Mouse (Mus musculus) olfactory bulb, adult 2 months (tissue): Measurements from ENCODE around the gene Lrrc39. TPM values are rescaled to one million over a fixed set of nuclear protein-coding genes. Genes with fewer than 3 reads are reported as not detected.

Experiments used
- H3K27ac ChIP-seq: fragments of 200-500 bp; 2 replicates; pipeline ENCODE4 v1.5.1; 2012; ENCODE audit warnings: low read depth, low read length; ENCODE audit not compliant: insufficient read depth
- H3K4me1 ChIP-seq: fragments of 200-500 bp; 2 replicates; pipeline ENCODE4 v1.6.1; 2012; ENCODE audit warnings: low read length; ENCODE audit not compliant: control insufficient read depth, insufficient read depth
- H3K4me3 ChIP-seq: fragments of 200-500 bp; 2 replicates; pipeline ENCODE4 v1.5.1; 2012; ENCODE audit warnings: mild to moderate bottlenecking, low read depth, low read length, moderate library complexity; ENCODE audit not compliant: insufficient read depth
- CTCF ChIP-seq: fragments of 200-500 bp; IDR thresholded peaks from 2 replicates; pipeline ENCODE4 v1.5.1; 2012; ENCODE audit warnings: low read depth, mild to moderate bottlenecking, low read length, moderate library complexity; ENCODE audit not compliant: insufficient read depth
- POLR2A ChIP-seq: fragments of 200-500 bp; IDR thresholded peaks from 2 replicates; pipeline ENCODE4 v1.6.1; 2012; ENCODE audit warnings: mild to moderate bottlenecking, low read depth, low read length, moderate library complexity; ENCODE audit not compliant: insufficient read depth
- WGBS: fragments of 180-500 bp; shearing (Covaris S2); methylation state at CpG from one replicate; pipeline ENCODE4 v1.1.7; 2018; 5-methylcytosine and 5-hydroxymethylcytosine counted together
- polyA plus RNA-seq: library from polyadenylated mRNA; stranded (reverse); fragments of >200 nt; gene quantifications from 2 replicates; pipeline ENCODE4 v1.2.4, GENCODE M21; 2012; ENCODE audit warnings: low replicate concordance; ENCODE audit not compliant: missing spikeins, insufficient read depth, insufficient read length

The Lrrc39 gene
- not detected in 2 replicates for polyA plus RNA-seq

GRCm38 (mm10) chr3:116562408-116563094 lies at the start of gene Lrrc39:
Gene Lrrc39 (plus strand): TSS chr3:116562973.
- no peak within 1 kb of the TSS for H3K4me3 ChIP-seq
- H3K27ac ChIP-seq: no peak within 1 kb of the TSS
- TF ChIP-seq CTCF (no peak), POLR2A (no peak)
- WGBS: 74% methylated on average over 7 of the region's 7 CpGs
- H3K4me1 ChIP-seq: no peaks in the 10 kb centered on the region

DNA sequence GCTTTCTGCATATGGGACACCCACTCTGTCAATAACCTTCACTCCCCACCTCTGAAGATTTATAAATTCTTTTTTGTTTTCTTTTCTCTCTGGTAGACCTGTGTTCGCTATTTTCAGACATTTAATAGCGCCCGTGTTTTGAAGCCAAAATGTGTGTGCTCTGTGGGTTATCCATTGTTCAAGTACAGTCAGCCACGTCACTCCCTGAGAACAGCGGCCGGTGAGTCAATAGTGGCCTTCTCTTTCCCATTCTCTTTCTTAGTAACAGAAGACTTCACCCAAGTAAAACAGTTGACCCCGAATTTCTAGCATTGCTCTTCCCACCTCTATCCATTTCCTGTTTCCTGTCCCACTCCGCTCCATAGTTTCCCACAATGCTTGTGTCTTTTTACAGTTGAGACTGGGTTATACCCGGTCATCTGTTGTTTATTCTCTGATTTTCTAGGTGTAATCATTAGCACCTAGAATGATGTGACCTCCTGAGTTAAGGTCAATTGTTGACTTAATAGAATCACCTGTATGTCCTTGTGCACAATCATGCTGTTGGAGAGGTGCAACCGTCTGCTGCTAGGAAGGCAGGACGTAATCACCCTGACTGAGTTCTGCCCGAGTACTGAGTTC lies 42.5 kb upstream of the Lrrc39 start:
- no peak for TF ChIP-seq CTCF
- TF ChIP-seq POLR2A: no peak

GRCm38 (mm10) chr3:116529741-116530140 lies 33.0 kb upstream of the Lrrc39 start:
- Histone ChIP-seq H3K27ac (no peak overlapping the region), H3K4me1 (no peaks in the 10 kb centered on the region), H3K4me3 (no peak overlapping the region)
- TF ChIP-seq CTCF (no peak), POLR2A (no peak)
- 61% methylated on average over 5 of the region's 5 CpGs for WGBS

More for the DNA sequence above, 42.5 kb upstream of the Lrrc39 start:
- 76% methylated on average over 12 of the region's 12 CpGs for WGBS
- Histone ChIP-seq H3K27ac (no peak overlapping the region), H3K4me3 (no peak overlapping the region), H3K4me1 (no peaks in the 10 kb centered on the region)

GRCm38 (mm10) chr3:116530826-116531225 lies 31.9 kb upstream of the Lrrc39 start:
- WGBS: 68% methylated on average over 4 of the region's 4 CpGs
- no peak overlapping the region for H3K4me3 ChIP-seq
- no peak overlapping the region for H3K27ac ChIP-seq
- TF ChIP-seq POLR2A: no peak
- no peak for TF ChIP-seq CTCF
- no peaks in the 10 kb centered on the region for H3K4me1 ChIP-seq

DNA sequence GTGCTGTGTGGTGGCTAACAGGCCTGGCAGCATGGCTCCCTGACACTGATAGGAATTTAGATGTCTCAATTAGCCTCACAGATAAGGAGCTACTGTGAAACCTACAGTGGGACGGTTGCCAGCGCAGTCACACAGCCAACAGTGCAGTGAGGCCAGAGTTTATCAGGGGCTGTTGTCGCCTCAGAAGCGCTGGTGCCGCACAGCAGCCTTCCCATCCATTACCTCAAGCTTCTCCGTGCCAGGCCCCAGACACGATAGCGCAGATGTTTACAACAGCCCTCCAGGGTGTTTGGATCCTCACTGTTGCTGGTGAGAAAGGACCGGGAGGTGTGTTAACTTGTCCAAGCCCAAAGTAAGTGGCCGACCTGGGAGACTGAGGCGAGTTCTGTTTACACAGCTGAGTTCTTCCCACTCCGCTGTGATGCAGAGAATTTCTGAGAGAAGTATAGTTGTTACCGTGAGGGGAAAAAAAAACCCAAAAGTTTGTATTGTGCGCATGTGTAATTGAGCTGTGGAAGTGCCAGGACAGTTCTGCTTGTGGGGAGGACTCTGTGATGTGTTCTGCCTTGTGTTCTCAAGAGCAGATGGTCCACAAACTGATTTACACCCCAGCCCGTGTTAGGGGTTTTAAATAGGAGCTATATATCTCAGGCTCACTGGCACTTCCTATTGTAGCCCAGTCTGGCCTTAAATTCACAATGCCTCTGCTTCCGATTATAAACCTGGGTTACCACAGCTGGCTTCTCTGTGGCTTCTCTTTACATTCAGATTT lies 26.2 kb upstream of the Lrrc39 start:
- Histone ChIP-seq H3K4me3 (no peak overlapping the region), H3K27ac (no peak overlapping the region), H3K4me1 (no peaks in the 10 kb centered on the region)
- TF ChIP-seq CTCF (no peak), POLR2A (no peak)
- WGBS: 76% methylated on average over 16 of the region's 16 CpGs

DNA sequence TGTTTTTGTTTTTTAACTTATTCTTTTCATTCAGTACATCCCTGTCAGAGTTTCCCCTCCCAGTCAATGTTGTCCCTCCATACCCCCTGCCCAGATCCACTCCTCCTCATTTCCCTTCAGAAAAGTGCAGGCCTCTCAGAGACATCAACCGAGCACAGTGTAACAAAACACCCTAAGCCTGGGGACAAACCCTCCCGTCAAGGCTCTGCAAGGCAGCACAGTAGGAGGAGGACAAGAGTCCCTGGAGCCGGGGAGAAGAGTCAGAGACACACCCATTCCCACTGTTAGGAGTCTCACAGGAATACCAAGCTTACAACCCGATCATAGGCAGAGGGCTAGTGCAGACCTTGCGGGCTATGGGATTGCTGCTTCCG lies 25.6 kb upstream of the Lrrc39 start:
- H3K27ac ChIP-seq: no peak overlapping the region
- TF ChIP-seq CTCF (no peak), POLR2A (no peak)
- H3K4me3 ChIP-seq: no peak overlapping the region
- WGBS: 70% methylated on average over 6 of the region's 6 CpGs
- no peaks in the 10 kb centered on the region for H3K4me1 ChIP-seq

DNA sequence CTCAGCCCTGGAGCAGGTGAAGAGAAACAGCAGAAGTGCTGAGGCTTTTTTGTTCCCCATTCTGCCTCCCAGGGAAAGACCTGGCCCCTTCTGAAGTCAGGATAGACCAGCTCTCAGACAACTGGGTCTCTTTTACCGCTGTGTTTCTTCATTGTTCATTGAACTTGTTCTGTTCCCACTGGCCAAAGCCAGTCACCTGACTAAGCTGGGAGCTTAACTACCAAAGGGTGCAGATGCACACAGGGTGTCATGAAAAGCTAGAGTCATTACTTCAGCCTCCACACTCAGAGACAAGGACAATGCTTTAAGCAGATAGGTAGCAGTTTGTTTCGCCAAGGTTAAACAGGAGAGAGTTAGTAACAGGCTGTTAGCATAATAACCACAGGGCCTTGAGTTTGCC lies 20.7 kb upstream of the Lrrc39 start:
- no peak overlapping the region for H3K27ac ChIP-seq
- H3K4me3 ChIP-seq: no peak overlapping the region
- no peak for TF ChIP-seq CTCF
- no peak for TF ChIP-seq POLR2A
- H3K4me1 ChIP-seq: no peaks in the 10 kb centered on the region
- WGBS: 68% methylated on average over 2 of the region's 2 CpGs

- no peak overlapping the region for H3K27ac ChIP-seq
- H3K4me1 ChIP-seq: no peaks in the 10 kb centered on the region
- 76% methylated on average over 3 of the region's 3 CpGs for WGBS
- H3K4me3 ChIP-seq: no peak overlapping the region
- TF ChIP-seq POLR2A: no peak
- no peak for TF ChIP-seq CTCF
Observed at GRCm38 (mm10) chr3:116542532-116542931, 20.2 kb upstream of the Lrrc39 start.

- no peak overlapping the region for H3K4me3 ChIP-seq
- WGBS: 84% methylated on average over 5 of the region's 5 CpGs
- no peak for TF ChIP-seq CTCF
- no peak for TF ChIP-seq POLR2A
- H3K27ac ChIP-seq: no peak overlapping the region
- H3K4me1 ChIP-seq: no peaks in the 10 kb centered on the region
Observed at GRCm38 (mm10) chr3:116547430-116547829, 15.3 kb upstream of the Lrrc39 start.
